Mouse (Mus musculus): ENCODE measurements around the gene Fam198b. TPM values are rescaled to one million over a fixed set of nuclear protein-coding genes. Genes with fewer than 3 reads are reported as not detected.

The Fam198b gene
- polyA plus RNA-seq, 1 experiment from 2014 or later = 4.8 TPM

Other genes starting within 250 kb of the Fam198b start
- gene Rxfp1, start 146.7 kb upstream of the Fam198b start, polyA plus RNA-seq (2014; fragmentation: Nextera tagmentation; extraction: Ambion mirVana) = 0.05 and 0.17 TPM in 2 replicates
- gene Tmem144, start 31.8 kb upstream of the Fam198b start, polyA plus RNA-seq (2014; fragmentation: Nextera tagmentation; extraction: Ambion mirVana) = 1.2 and 2.0 TPM in 2 replicates

All from hindbrain, embryonic 14.5 days (tissue).